Mouse (Mus musculus): ENCODE measurements around the gene Exoc3l4. TPM values are rescaled to one million over a fixed set of nuclear protein-coding genes. Genes with fewer than 3 reads are reported as not detected.

The Exoc3l4 gene
- total RNA-seq, 1 experiment, result 5.6 TPM

DNA sequence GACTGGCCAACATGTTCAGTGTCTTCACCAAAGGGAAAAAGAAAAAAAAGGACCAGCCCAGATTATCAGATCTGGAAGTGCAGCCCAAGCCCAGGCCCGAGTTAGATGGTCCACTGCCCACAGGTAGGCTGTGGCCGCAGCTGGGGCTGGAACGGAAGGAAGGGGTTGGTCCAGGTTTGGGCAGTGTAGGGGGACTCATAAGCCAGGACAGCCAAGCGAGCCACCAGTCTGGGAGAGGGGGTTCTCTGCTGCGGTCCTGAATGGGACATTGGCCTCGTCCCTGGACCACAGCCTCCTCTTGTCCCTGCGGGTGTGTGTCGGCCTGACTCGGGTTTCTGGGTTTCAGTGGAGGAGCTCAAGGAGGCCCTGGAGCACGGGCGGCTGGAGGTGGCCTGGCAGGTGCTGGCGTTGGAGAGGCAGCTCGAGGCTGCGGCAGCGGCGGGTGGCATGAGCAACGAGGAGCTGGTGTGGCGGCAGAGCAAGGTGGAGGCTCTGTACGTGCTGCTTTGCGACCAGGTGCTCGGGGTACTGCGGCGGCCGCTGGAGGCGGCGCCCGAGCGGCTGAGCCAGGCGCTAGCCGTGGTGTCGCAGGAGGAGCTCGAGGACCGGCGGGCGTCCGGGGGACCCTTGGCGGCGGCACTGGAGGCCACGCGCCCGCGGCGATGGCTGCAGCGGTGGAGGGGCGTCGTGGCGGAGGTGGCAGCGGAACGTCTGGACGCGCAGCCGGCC, 28.5 kb downstream of the Exoc3l4 start:
- H3K9ac ChIP-seq (ENCODE audit: insufficient read depth, low read depth, low read length, poor library complexity, severe bottlenecking), result no peak overlapping the region; the same call in 1 of the 2 replicates
- peak overlapping the region; percentile 36 to 51; a peak in 3 of 4 replicates for H3K4me3 ChIP-seq (ENCODE audit: insufficient read depth in 1 of 2, low read depth in 1 of 2, low read length in 2 of 2, poor library complexity in 1 of 2, severe bottlenecking in 1 of 2)
- TF ChIP-seq ZNF384 (IDR thresholded peaks at IDR 0.05; ENCODE audit: low read depth, low read length) (no peak), HCFC1 (IDR thresholded peaks at IDR 0.05; ENCODE audit: borderline replicate concordance, insufficient read depth, low read length) (no peak), CHD2 (IDR thresholded peaks at IDR 0.05; ENCODE audit: low read depth, low read length) (no peak), MAFK (IDR thresholded peaks at IDR 0.05; ENCODE audit: insufficient read depth, low read depth, low read length) (no peak), ZC3H11A (IDR thresholded peaks at IDR 0.05; ENCODE audit: borderline replicate concordance, low read depth, low read length) (no peak)
- no peak overlapping the region for H3K27ac ChIP-seq (ENCODE audit: insufficient read depth, low read depth, low read length, poor library complexity, severe bottlenecking)
- H3K4me1 ChIP-seq (ENCODE audit: control insufficient read depth in 2 of 2, insufficient read depth in 2 of 2, low read length in 2 of 2, poor library complexity in 1 of 2), result peaks cover 0 to 10% of the 10 kb centered on the region in 2 experiments; a peak in 2 of 4 replicates
- no peaks in the 10 kb centered on the region for H3K9me3 ChIP-seq (ENCODE audit: control insufficient read depth, insufficient read depth, low read depth, low read length)
- no peak for DNase-seq (ENCODE audit: low read depth, low spot score)
- in situ Hi-C loops (cut with MboI; ENCODE audit: low sequenced_read_pairs in 2 of 2, unreplicated experiment in 2 of 2), result no loop called here
- H3K36me3 ChIP-seq (ENCODE audit: control insufficient read depth, insufficient read depth, low read length, poor library complexity, severe bottlenecking), result no peaks in the 10 kb centered on the region

DNA sequence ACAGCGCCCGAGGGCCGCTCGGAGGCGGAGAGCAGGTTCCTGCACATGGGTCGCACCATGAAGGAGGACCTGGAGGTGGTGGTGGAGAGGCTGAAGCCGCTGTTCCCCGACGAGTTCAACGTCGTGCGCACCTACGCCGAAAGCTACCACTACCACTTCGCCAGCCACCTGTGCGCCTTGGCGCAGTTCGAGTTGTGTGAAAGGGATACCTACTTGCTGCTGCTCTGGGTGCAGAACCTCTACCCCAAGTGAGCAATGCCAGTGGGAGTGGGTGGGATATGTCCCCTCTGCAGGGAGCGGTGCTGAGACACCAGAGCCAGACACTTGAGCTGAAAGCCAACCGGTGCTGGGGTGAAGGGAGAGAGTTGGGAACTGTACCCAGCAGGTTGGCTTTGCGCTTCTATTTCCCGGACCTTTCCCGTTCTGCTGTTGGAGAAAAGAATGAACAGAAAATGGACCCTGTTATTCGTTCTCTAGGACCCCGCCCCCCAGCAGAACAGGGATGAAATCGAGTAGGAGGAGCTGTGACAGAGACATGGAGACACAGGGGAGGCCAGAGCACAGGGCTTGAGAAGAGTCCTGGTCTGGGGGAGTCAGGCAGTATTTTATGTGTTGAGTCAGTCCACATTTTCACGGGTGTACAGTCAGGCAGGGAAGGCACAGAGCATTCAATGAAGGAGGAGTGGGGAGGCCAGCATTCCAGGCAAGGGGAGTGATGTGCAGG, 29.2 kb downstream of the Exoc3l4 start:
- Histone ChIP-seq H3K4me1 (ENCODE audit: control insufficient read depth in 2 of 2, insufficient read depth in 2 of 2, low read length in 2 of 2, poor library complexity in 1 of 2) (peaks cover 0 to 12% of the 10 kb centered on the region in 2 experiments; a peak in 2 of 4 replicates), H3K4me3 (ENCODE audit: insufficient read depth in 1 of 2, low read depth in 1 of 2, low read length in 2 of 2, poor library complexity in 1 of 2, severe bottlenecking in 1 of 2) (peak overlapping the region; percentile 7 to 51; a peak in 3 of 4 replicates), H3K9ac (ENCODE audit: insufficient read depth, low read depth, low read length, poor library complexity, severe bottlenecking) (no peak overlapping the region; the same call in 1 of the 2 replicates), H3K36me3 (ENCODE audit: control insufficient read depth, insufficient read depth, low read length, poor library complexity, severe bottlenecking) (no peaks in the 10 kb centered on the region), H3K27ac (ENCODE audit: insufficient read depth, low read depth, low read length, poor library complexity, severe bottlenecking) (no peak overlapping the region), H3K9me3 (ENCODE audit: control insufficient read depth, insufficient read depth, low read depth, low read length) (no peaks in the 10 kb centered on the region)
- in situ Hi-C loops (cut with MboI; ENCODE audit: low sequenced_read_pairs in 2 of 2, unreplicated experiment in 2 of 2), result no loop called here
- TF ChIP-seq HCFC1 (IDR thresholded peaks at IDR 0.05; ENCODE audit: borderline replicate concordance, insufficient read depth, low read length) (no peak), ZC3H11A (IDR thresholded peaks at IDR 0.05; ENCODE audit: borderline replicate concordance, low read depth, low read length) (no peak), ZNF384 (IDR thresholded peaks at IDR 0.05; ENCODE audit: low read depth, low read length) (no peak), MAFK (IDR thresholded peaks at IDR 0.05; ENCODE audit: insufficient read depth, low read depth, low read length) (no peak), CHD2 (IDR thresholded peaks at IDR 0.05; ENCODE audit: low read depth, low read length) (no peak)
- DNase-seq (ENCODE audit: low read depth, low spot score), result no peak

DNA sequence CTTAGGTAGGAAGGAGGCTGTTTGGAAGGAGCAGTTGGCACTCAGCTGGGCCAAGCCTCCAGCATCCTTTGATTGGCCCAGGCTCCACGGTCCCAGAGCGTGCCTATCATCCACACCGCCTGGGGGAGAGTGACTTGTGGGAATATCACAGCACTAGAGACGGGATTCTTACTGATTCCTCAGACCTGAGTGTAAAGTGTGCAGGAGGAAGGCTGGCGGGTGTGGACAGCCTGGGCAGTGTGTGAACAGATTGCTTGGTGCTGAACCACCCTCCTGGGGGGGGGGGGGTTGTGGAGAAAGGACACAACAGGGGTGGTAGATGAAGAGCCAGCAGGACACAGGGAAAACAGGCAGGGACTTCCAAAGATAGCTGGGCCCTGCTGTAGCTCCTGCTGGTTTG, 29.9 kb downstream of the Exoc3l4 start:
- no peak for TF ChIP-seq HCFC1 (IDR thresholded peaks at IDR 0.05; ENCODE audit: borderline replicate concordance, insufficient read depth, low read length)
- no peak for TF ChIP-seq MAFK (IDR thresholded peaks at IDR 0.05; ENCODE audit: insufficient read depth, low read depth, low read length)
- TF ChIP-seq ZNF384 (IDR thresholded peaks at IDR 0.05; ENCODE audit: low read depth, low read length), result no peak
- no peak for TF ChIP-seq CHD2 (IDR thresholded peaks at IDR 0.05; ENCODE audit: low read depth, low read length)
- no peak for TF ChIP-seq ZC3H11A (IDR thresholded peaks at IDR 0.05; ENCODE audit: borderline replicate concordance, low read depth, low read length)
- no peaks in the 10 kb centered on the region for H3K36me3 ChIP-seq (ENCODE audit: control insufficient read depth, insufficient read depth, low read length, poor library complexity, severe bottlenecking)
- no peak overlapping the region for H3K4me3 ChIP-seq (ENCODE audit: insufficient read depth in 1 of 2, low read depth in 1 of 2, low read length in 2 of 2, poor library complexity in 1 of 2, severe bottlenecking in 1 of 2)
- H3K9me3 ChIP-seq (ENCODE audit: control insufficient read depth, insufficient read depth, low read depth, low read length), result no peaks in the 10 kb centered on the region
- in situ Hi-C loops (cut with MboI; ENCODE audit: low sequenced_read_pairs in 2 of 2, unreplicated experiment in 2 of 2), result no loop called here
- H3K9ac ChIP-seq (ENCODE audit: insufficient read depth, low read depth, low read length, poor library complexity, severe bottlenecking), result no peak overlapping the region
- no peak for DNase-seq (ENCODE audit: low read depth, low spot score)
- H3K27ac ChIP-seq (ENCODE audit: insufficient read depth, low read depth, low read length, poor library complexity, severe bottlenecking), result no peak overlapping the region
- H3K4me1 ChIP-seq (ENCODE audit: control insufficient read depth in 2 of 2, insufficient read depth in 2 of 2, low read length in 2 of 2, poor library complexity in 1 of 2), result peaks cover 0 to 12% of the 10 kb centered on the region in 2 experiments; a peak in 2 of 4 replicates

- Histone ChIP-seq H3K36me3 (ENCODE audit: control insufficient read depth, insufficient read depth, low read length, poor library complexity, severe bottlenecking) (no peaks in the 10 kb centered on the region), H3K4me1 (ENCODE audit: control insufficient read depth in 2 of 2, insufficient read depth in 2 of 2, low read length in 2 of 2, poor library complexity in 1 of 2) (peaks cover 0 to 10% of the 10 kb centered on the region in 2 experiments; a peak in 1 of 4 replicates), H3K9ac (ENCODE audit: insufficient read depth, low read depth, low read length, poor library complexity, severe bottlenecking) (no peak overlapping the region), H3K4me3 (ENCODE audit: insufficient read depth in 1 of 2, low read depth in 1 of 2, low read length in 2 of 2, poor library complexity in 1 of 2, severe bottlenecking in 1 of 2) (no peak overlapping the region), H3K27ac (ENCODE audit: insufficient read depth, low read depth, low read length, poor library complexity, severe bottlenecking) (no peak overlapping the region), H3K9me3 (ENCODE audit: control insufficient read depth, insufficient read depth, low read depth, low read length) (no peaks in the 10 kb centered on the region)
- TF ChIP-seq ZNF384 (IDR thresholded peaks at IDR 0.05; ENCODE audit: low read depth, low read length) (no peak), ZC3H11A (IDR thresholded peaks at IDR 0.05; ENCODE audit: borderline replicate concordance, low read depth, low read length) (no peak), MAFK (IDR thresholded peaks at IDR 0.05; ENCODE audit: insufficient read depth, low read depth, low read length) (no peak), CHD2 (IDR thresholded peaks at IDR 0.05; ENCODE audit: low read depth, low read length) (no peak), HCFC1 (IDR thresholded peaks at IDR 0.05; ENCODE audit: borderline replicate concordance, insufficient read depth, low read length) (no peak)
- DNase-seq (ENCODE audit: low read depth, low spot score), result no peak
- in situ Hi-C loops (cut with MboI; ENCODE audit: low sequenced_read_pairs in 2 of 2, unreplicated experiment in 2 of 2), result no loop called here
Observed at GRCm38 (mm10) chr12:111447350-111447749, 30.5 kb downstream of the Exoc3l4 start.

Measured in ES-E14 (cell line).